Mouse (Mus musculus): ENCODE results near the gene Dffa.
A peak's percentile ranks its signal among the peaks of the same experiment; 100 is the strongest.

Gene Dffa

DNA sequence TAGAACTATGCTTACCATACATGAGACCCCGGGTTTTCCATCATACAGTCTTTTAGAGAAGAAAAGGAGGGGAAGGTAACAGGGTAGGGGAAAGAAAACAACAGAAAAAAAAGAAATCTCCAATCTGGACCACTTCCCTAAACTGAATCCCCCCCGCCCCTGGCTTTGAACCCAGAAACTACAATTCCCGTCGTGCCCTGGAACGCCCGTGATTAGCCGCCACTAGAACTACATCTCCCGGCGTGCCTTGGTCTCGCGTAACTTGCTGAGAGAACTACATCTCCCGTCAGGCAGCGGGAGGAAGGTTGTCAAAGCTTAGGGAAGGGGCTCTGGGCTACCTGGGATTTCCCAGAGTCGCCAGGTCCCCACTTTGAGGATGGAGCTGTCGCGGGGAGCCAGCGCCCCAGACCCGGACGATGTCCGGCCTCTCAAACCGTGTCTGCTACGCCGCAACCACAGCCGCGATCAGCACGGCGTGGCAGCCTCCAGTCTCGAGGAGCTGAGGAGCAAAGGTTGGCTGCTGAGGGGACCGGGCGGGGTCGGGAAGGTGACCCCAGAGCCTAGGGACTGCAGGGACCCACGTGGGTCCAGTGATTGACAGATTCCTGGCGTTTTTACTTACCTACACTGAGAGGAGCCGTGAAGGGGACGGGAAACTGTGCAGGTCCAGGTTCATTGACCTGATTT is at the start of gene Dffa:
TSS of gene Dffa (plus strand) at position 272 of the 687 bp plus-strand sequence.
- peak; percentile 82 to 92 for DNase-seq

DNA sequence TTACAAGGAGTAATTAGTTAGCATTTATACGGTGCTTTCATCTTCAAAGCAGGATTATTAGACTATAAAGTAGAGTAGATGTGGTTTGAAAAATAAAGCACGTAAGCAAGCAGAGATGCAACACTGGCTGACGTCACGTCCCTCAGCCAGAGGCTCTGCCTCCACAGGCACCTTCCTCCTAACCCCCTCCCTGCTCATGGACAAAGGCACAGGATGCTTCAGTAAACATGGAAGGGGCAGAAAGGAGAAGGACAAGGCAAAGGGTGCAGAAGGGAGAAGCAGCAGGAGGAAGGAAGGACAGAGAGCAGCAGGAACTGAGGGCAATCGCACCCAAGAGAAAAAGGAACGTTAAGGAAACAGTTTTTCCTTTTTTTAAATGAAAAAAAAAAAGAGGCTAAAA is 48.1 kb upstream of the Dffa start:
- no peak for DNase-seq

DNA sequence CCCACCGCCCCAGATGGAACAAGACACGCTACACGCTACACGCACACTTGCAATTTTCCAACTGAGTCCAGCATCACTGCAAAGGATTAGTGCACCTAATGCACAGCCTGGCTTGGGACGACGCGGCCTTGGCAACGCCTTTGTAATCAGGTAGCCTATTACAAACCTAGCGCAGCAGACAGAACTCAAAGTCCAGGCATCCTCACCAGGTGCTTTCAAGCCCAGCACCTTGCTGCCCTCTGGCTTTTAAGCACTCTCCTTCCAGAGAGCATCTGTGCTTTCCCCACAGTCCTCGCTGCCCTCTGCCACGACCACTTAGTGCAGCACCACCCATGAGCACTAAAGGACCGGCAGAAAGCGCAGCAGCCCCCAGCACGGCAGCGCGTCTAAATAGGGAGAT is 47.0 kb upstream of the Dffa start:
- no peak for DNase-seq

DNA sequence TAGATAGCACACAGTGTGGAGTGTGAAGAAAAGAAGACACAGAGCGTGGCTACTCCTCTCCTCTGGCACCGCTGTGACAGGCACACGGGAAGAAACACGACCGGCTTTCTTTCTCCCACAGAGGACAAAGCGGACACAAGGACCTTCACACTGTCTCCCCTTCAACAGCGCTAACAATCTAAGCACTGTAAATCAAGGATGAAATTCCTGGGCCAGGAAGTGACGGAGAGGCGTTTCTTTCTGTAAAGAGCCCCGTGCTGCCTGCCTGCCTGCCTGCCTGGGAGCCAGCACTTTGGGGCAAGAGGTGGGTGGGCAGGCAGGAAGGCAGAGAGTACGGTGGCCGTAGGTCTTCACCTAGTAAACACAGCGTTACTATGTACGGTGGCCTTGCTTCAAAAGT is 46.5 kb upstream of the Dffa start:
- DNase-seq = no peak

DNA sequence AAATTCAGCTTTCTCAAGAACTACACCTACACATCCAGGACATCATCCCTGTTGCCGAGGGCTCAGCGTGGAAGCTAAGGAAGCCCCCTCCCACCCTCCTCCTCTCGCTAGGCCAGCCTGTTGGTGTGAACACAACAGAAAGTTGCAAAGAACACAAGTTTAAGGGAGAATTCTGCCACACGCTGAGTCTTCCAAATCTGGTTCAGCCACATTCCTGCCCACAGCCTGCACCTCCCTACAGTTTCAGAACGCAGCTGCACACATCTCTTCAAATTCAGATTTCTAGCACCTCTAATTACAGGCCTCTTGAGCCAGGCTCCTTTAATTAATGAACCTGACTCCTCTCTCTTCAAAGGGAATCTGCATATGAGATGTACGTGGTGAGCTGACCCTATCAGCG is 45.6 kb upstream of the Dffa start:
- no peak for DNase-seq

DNA sequence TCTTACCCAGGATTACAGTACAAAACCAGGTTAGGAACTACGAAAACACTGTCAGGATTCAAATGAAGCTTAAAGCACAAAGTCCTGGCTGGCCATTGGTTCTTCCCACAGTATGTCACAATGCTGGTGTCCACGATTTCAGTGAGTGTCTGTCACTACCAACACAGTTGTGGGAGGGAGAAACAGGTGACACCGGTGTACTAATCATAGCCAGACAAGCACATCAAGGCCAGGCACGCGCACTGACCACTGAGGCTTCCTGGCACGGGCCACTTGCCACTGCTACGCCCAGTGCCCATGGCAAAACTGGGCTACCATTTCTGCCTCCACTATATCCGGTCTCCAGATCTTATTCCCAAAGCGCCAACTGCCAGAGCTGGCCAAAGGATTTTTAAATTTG is 44.2 kb upstream of the Dffa start:
- no peak for DNase-seq

DNA sequence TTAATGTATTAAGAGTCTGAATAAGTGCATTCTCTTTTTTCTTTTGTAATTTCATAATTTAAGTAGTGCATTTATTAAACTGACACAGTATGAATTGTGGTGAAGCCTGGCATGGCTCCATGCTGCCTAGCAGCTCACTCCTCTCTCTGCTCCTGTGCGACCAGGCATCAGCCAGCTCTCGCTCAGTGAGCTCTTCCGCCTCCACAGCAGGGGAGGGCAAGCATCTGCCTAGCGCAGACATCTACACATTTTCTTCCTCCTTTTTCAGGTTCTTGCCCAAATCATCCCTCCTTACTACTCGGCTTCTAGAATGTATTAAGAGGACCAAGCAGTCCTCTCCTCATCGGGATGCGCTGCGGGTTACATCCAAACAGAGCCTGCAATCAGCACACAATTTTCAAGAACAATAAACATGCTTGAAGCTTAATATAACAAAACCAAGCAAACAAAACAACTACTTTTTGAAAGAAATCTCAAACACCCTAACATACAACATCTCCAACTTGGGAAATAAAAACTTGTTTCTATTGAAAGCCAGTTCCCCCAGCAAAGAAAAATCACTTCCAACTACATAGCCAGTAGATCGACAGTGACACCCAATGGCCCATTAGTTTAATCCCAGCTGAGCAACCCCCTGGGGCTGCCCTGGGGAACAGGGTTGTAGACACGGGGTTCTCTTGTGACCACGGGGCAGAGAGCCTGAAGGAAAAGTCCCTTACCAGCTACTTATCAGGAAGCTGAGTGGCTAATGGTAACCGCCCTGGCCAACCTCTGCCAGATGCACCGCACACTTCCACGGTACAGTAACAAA is 43.1 kb upstream of the Dffa start:
- no peak for DNase-seq

DNA sequence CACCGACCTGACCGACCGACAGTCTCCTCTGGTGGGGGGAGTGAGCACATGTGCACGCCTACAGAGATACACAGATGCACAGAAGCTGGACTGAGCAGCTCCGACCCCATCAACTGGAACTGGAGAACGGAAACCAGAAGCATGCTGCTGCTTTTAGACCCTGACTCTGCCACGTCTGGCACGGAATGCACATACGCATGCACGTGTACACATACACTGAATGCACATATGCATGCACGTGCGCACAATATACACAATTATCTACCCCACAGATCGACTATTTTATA is 42.6 kb upstream of the Dffa start:
- DNase-seq = no peak

DNA sequence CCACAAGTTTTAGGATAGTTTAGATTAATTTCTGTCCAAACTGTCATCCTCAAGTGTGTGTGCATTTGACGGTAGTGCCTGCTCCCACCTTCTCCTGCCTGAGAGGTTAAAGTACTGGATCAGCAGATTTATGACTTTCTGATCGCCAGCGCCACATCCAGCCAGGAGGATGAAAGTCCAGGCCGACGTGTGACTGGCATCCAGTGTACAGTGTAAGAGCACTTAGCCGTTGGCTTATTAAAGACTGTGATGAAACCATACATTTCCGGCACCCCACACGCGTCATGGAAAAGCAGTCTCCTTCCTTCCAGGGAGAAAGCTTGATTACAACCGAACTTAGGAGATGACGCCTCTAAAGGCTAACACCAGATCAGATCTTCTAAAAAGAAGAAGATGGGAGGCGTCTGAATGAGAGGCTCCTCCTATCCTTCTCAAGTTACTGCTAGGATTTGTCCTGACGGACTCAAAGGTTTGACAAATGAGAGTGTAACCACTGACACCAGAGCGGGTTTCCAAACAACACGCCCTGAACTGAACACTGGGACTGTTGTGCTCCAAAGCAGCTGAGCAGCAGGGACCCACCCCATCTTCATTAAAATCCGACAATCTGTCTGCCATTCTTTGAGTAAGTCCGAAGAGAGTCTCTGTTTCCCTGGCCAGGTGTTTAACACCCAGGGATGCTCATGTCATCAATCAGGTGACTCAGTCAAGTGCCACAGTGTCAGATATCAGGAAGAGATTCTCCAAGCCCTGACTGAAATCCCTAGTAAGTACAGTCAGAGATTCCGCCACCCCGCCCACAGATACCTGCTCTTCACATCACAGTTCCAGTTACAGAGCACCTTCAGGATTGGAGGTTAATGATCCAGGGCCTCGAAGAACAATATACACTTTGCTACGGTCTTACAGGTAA is 41.3 kb upstream of the Dffa start:
- DNase-seq = no peak

DNA sequence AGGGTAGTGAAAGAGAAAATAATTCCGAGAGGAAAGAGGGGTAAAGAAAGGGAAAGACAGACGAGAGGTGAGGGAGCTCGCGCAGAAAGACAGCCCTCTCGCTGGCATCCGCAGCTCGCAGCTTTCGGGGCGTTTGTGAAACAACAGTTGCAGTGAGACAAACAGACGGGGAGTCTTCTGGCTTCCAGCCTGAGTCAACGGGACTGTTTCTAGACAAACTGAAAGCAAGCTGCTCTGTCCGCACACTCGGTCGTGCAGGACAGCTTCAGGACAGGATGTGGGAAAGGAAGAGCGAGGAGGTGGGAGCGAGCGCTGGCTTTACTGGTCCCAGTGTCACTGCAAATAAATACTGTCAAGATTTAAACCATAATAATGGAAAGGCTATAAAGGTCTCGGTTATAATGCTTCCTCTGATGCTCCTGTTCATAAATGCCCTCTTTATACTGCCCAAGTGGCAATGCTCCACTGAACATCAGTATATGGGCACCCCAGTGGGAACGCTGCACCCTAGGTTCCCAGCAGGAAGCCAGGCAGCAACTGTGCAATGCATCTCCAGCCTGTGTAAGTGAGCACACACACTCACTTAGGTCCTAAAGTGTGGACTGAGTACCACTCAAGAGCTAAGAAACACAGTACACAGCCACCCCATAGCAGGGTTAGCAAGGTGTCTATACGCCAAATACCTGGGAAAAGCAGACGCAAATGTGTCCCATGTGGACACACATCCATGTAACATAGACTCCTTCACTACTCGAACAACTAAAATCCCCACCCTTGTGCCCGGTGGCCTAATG is 39.7 kb upstream of the Dffa start:
- no peak for DNase-seq

DNA sequence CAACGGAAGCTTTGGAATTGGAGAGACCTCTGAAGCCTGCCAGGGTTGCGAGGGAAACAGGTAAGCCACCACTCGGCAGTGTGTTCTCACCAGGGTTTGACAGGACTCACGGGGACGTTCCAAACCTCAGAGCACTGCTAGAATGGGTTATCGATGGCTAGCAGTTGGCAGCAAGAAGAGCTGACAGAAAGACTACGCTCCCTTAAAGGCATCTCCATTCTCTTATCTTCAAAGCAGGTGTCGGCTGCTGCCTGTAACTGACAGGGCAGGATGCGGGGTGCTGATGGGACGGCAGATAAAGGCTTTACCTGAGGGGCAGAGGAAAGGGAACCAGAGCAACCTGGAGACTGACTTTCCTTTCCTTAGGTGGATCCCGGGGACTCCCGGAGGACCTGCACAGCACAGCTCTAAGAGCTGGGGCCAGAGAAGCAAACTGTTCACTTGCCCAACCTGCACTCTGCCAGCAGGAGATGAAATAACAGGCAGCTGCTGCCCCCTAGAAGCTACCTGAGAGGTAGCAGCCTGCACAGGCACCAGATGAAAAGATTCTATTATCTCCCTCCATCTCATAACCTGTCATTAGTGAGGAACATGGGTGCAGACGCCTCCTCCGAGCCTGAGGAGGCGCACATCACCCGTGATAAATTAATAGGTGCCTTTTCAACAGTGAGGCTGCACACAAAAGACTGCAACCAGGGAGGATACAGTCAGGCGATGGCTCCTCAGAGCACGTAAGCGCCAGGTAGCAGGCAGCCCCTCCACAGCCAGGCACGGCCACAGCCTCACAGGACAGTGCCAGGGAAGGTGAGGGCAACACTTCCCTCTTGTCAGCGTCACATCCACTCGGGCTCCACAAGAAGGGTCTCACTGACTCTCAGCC is 37.0 kb upstream of the Dffa start:
- DNase-seq = no peak

DNA sequence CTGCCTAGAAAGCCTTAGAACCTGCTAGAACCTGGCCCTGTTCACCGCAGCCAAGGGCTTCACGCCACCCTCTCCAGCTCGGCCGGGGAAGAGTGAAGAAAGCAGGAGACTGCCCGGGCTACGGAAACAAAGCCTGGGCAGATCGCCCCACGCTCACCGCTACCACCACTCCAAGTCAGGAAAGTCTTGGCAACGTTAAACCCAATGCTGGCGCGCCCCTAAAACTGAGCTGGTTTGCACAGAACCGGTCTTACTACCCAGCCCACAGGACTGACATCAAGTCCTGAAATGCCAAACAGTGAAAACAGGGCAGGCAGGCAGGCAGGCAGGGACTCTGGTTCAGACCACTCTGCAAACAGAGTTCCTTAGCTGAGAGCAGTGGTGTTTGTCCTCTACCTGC is 28.9 kb upstream of the Dffa start:
- DNase-seq = no peak

DNA sequence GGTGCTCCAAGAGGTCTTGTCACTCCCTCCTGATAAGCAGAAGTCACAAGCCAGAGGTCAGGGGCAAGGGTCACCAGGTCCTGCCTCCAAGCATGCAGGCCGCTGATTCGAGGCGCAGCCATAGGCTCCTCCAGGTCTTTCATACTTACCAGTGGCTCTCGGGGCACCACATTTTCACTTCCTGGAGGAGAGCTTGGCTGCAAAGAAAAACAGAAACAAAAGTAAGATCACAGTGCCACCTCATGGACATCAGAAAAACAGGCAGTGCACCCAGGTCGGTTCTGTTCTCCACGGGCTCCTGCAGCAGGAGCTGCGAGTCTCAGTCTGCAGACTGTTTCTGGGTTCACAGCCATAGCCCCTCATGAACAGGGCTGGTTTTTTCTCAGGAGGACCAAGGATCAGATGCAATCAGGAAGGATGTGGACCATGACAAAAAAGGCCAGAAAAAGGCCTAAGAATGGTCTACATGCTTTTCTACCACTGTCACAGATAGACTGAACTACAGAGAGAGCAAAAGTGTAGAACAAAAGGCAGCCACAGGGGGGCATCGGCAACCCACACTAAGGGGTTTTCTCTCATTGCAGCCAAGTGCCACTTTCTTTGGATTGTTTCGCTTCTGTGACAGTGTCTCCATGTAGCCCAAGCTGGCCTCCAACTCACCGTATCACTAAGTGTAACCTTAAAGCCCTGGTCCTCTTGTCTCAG is 27.9 kb upstream of the Dffa start:
- DNase-seq = peak; percentile 33 to 69

DNA sequence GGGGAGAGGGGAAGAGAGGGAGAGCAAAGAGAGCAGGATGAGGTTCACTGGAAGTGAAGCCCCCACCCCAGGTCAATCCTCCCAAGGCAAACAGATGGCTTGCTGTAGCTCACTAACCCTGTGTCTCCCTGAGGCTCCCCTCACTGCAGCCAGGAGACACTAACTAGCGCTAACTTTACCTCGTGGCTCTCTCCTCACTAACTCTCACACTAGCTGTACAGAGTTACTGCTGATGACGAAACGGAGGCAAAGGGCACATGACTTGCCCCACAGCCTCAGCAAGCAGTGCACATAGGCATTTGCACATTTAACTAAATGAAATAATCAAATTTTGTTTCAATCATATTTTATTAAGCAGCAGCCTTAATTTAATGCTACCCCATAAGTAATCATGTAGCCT is 25.7 kb upstream of the Dffa start:
- DNase-seq = no peak

DNA sequence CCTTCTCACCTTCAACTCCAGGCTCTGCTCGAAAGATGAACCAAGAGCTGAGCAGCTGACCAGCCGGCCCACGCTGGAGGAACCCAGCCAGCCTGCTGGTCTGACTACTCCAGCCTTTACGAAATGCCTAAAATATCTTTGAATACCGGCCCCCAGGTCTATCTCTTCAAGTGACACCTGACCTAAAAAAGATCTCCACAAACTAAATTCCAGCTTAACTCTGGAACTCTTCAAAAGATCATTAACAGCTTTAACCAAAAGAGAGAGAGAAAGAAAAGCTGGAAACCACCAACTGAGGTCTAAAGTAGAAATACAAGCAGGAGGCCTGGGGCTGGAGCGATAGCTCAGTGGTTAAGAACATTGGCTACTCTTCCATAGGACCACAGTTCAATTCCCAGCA is 24.3 kb upstream of the Dffa start:
- no peak for DNase-seq

DNA sequence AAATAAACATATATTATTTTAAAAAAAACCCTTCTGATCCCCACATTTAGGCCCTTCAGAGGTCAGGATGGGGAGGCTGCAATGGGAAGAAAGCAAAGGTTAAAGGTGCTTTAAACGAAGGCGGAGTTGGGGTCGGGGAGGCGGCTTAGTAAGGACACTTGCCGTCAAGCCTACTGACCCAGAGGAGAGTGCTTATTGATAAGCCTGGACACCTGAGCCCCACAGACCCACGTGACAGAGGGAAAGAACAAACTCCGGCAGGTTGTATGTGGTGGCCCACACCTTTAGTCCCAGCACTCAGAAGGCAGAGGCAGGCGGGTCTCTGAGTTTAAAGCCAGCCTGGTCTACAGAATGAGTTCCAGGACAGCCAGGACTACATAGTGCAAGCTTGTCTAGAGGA is 23.8 kb upstream of the Dffa start:
- DNase-seq = no peak

DNA sequence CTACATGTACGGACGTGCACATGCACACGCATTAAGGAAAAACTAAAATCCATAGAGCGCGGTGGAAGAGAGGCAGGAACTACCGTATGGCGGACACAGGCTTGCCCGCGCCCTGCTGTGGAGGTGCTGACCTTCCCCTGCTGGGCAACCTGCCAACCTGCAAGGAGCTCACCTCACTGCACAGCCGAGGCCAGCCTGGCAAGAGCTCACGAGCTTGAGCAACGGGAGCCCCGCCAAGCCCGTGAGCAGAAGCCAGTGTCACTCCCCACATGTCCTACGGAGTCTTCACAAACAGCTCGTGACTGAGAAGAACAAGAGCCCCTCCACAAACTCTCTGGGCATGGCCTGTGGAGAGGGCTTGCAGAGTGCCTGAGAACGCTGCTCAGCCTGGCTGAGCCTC is 22.4 kb upstream of the Dffa start:
- DNase-seq = no peak

DNA sequence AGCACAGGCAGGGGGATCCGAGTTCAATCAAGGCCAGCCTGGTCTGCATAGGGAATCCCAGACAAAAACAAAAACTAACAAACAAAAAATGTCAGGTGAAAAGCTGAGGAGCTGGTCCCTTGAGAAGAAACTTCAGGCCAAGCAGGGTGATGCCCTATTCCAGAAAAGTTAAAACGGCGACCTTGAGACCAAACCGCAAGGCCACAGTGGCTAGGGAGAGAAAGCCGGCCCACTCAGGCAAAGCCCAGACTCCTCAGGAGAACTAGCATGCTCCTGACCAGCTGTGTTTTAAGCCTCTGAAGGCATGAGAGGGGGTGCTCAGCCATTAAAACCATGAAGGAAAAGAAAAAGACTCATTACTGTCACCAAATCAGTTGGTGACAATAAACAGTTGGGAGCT is 18.6 kb upstream of the Dffa start:
- DNase-seq = no peak

DNA sequence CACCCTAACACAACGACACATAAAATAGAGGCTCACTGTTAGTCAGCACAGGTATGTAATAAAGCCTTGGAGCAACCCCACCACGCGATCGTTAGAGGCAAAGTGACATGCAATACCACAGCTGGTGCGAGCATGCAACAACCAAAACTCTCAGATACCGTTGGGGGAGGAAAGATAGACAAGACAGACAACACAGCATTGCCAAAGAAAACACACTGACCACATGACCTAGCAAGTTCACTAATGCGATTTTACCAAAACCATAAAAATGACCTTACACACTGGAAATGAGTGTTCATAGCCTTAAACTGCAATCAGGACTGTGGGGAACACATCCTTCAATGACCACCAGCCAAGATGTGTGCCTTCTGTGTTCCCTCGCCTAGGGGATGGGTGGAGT is 12.6 kb upstream of the Dffa start:
- DNase-seq = no peak

DNA sequence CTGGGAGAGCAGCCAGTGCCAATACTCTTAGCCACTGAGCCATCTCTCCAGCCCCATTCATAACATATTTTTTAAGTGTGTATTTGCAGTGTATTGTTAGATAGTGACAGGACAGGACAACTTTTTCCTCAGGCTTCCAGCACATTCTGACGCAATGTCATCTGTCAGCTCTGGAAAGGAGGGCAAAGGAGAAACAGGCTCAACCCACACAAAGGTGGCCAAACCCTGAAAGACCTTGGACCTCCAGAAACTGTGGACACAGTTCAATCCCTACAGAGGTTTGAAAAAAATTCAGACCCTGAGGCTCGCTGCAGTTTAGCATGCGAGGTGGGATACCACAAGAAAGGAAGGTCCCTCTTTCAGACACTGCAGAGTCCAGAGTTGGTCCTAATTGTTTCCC is 6.0 kb upstream of the Dffa start:
- no peak for DNase-seq

DNA sequence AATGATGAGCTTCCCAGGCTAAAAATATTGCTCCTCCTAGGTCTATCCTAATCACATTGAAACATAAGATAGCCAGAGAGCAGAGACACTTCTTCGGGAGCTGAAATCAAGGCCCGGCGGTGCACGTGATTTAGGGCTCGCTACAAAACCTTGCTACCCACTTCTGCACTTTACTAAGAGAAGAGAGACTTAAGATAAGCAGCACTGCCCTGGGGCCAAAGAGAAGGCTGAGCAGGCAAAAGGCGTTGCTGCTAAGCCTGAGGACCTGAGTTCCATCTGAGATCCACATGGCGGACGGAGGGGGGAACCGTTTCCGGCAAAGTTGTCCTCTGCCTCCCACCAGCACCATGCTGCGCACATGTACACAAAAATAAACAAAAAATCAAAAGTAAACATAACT is 5.4 kb upstream of the Dffa start:
- DNase-seq = no peak
